Mouse (Mus musculus): Measurements from ENCODE around the gene Wnt7a.

The Wnt7a gene

DNA sequence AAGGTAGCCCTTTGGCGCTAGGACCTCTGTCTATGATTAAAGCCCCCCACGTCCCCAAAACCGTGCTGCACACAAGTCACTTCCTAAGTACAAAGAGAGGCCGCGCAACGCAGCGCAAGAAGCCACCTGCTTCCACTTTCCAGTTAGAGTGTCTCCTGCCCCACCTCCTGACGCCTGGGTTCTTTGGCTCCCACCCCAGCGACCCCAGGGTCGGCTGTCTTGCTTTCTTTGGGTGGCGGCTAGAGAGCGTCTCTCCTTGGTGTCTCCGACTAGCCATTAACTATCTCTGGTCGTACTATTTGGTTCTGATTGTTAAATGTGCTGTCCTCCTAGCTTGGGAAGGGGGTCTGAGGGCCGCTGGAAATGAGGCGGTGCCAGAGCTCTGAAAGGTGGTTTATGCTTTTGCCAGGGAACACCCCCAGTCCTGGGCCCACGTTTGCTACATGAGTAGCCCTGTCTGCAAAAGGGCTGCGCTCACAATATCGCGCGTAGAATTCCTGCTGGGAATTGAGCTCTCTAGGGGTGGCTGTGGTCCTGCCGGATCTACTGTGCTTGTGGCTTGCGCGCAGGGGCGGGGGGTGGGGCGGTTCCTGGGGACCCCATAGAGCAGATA, 889 bp downstream of the Wnt7a start:
- Histone ChIP-seq H3K36me3 (ENCODE audit: control insufficient read depth, insufficient read depth, low read length, poor library complexity, severe bottlenecking) (no peaks in the 10 kb centered on the region), H3K27me3 (ENCODE audit: control insufficient read depth, insufficient read depth, low read length, poor library complexity, severe bottlenecking) (no peaks in the 10 kb centered on the region; the same call in 1 of the 2 replicates)
- no peak for DNase-seq (ENCODE audit: low read depth, low spot score)

DNA sequence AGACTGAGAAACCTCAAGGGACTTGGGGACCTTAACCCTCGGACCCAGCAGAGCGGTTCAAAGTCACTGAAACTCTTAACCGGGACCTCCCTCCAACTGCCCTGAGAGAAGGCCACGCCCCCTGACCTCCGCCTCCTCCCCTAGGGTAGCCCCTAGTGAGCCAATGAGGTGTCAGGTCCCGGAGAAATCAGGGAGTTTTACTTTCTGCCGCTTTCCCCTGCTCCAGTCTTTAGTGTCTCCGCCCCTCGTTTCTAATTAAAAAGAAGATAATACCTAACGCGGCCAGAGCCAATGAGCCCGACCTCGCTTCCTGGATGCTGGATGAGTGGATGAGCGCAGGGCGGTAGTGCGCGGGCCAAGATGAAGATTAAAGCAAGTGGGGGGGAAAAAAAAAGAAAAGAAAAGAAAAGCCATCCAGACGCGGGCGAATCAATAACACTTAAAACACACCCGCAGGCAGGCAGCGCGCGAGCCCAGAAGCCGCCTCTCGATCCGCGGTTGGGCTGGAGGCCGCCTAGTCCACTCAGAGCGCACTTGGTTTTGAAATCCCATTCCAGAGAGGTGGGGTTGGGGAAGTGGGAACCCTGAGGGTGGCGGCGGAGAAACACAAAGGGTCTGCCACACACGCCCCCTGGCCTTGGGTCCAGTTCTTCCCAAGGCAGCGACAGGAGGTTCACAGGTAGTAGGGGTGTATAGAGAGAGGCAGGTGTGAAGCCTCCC, 1.6 kb downstream of the Wnt7a start:
- no peaks in the 10 kb centered on the region; the same call in 1 of the 2 replicates for H3K27me3 ChIP-seq (ENCODE audit: control insufficient read depth, insufficient read depth, low read length, poor library complexity, severe bottlenecking)
- no peak for DNase-seq (ENCODE audit: low read depth, low spot score)
- H3K36me3 ChIP-seq (ENCODE audit: control insufficient read depth, insufficient read depth, low read length, poor library complexity, severe bottlenecking) = no peaks in the 10 kb centered on the region

DNA sequence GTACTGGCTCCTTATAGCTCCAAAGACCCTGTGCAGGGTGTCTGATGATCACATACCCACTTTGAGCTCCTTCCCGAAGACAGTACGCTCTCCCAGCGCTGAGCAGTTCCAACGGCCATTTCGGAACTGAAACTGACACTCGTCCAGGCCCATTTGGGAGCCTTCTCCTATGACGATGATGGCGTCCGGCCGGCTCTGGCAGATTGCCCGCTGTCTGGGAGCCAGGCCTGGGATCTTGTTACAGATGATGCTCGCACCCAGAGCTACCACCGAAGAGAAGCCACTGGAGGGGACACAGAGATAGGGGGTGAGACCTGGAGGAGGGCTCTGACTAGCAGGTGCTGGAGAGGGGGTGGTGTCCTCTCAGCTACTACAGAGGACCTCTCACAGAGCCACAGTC, 2.5 kb downstream of the Wnt7a start:
- H3K36me3 ChIP-seq (ENCODE audit: control insufficient read depth, insufficient read depth, low read length, poor library complexity, severe bottlenecking) = no peaks in the 10 kb centered on the region

DNA sequence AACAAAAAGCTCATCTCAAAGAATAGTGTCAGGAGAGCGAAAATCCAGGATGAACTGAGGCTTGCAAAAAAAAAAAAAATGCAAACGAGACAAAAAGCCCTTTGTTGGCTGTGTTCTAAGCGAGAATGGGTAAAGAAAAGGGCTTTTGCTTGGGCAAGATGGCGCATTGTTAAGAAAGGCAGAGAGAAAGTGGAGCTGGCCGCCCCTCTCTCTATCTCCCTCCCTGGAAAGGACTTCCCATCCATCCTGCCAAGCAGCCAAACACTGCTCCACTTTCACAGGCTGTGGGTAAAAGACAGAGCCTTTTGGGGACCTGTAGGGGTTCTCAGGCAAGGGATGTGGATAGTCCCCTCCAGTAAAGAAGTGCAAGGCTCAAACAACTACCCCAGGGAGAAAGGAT, 9.6 kb downstream of the Wnt7a start:
- no peak for DNase-seq (ENCODE audit: low read depth, low spot score)
- Histone ChIP-seq H3K36me3 (ENCODE audit: control insufficient read depth, insufficient read depth, low read length, poor library complexity, severe bottlenecking) (no peaks in the 10 kb centered on the region), H3K27me3 (ENCODE audit: control insufficient read depth, insufficient read depth, low read length, poor library complexity, severe bottlenecking) (no peaks in the 10 kb centered on the region)

More for the DNA sequence above, 2.5 kb downstream of the Wnt7a start:
- no peaks in the 10 kb centered on the region; the same call in 1 of the 2 replicates for H3K27me3 ChIP-seq (ENCODE audit: control insufficient read depth, insufficient read depth, low read length, poor library complexity, severe bottlenecking)
- no peak for DNase-seq (ENCODE audit: low read depth, low spot score)

DNA sequence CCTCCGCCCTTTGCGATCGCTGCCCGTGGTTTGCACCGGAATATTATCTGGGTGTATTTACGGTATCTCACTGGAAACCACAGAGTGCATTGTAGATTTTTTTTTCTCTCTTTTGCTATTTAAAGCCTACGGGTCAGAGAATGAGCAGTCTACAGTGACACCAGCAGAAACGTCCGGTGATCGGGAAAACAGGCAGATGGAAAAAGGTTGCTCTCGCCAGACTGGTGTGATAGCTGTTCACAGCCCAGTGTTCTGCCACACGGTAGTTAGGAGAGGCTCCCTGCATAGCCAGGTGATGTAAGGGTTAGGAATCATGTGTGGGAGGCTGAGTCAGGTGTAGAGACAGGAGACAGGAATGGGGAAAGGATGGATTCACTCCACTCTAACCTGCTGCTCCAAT, 10.6 kb downstream of the Wnt7a start:
- H3K27me3 ChIP-seq (ENCODE audit: control insufficient read depth, insufficient read depth, low read length, poor library complexity, severe bottlenecking) = no peaks in the 10 kb centered on the region
- H3K36me3 ChIP-seq (ENCODE audit: control insufficient read depth, insufficient read depth, low read length, poor library complexity, severe bottlenecking) = no peaks in the 10 kb centered on the region
- no peak for DNase-seq (ENCODE audit: low read depth, low spot score)

DNA sequence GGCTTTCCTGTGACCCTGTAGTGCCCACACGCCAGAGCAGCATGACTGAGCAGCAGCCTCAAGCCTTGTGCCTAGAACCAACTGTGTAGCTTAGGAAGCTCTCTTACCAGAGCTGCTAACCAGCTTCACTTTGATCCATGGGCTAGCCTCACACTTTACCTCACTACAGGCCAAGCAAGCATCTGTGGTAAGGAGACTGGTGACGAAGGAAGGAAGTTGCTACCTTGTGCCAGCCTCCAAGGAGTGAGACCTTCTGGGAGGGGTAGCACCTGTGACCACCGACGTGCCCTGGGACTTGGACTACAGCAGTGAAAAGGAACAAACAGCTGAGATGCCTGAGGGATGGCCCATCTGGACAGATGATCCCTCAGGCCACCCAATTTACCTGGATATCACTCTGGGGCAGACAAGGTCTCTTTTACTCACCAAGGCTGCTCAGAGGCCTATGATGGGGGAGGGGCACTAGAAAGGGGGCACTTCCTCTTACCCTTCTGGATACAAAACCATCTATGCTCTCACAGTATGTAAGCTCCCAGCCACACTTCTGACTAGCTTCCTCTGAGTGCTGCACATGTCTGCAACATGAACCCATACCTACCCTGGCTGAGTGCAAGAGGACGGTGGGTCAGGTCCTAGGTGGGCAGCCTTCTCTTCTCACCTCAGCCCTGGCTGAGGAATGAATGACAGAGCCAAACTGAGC, 18.5 kb downstream of the Wnt7a start:
- no peak for DNase-seq (ENCODE audit: low read depth, low spot score)
- H3K27me3 ChIP-seq (ENCODE audit: control insufficient read depth, insufficient read depth, low read length, poor library complexity, severe bottlenecking) = no peaks in the 10 kb centered on the region
- H3K36me3 ChIP-seq (ENCODE audit: control insufficient read depth, insufficient read depth, low read length, poor library complexity, severe bottlenecking) = no peaks in the 10 kb centered on the region

DNA sequence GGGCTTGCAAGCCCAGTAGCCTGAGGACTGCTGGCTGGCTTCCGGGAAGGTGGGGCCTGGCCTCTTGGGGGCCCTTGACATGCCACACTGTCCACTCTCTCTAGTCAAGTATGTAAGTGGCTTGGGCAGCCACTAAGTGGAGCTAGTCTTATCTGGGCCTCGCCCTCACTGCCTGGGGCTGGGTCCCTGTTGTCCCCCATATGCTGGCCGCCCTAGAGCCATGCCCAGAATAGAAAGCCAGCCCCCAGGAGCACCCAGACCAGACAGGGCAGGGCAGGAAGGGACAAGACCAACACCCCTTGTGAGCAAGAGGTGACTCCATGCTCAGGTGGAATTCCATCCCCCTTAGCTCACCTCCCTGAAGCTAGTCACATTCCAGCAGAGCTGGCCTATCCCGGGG, 22.0 kb downstream of the Wnt7a start:
- DNase-seq (ENCODE audit: low read depth, low spot score) = no peak
- Histone ChIP-seq H3K27me3 (ENCODE audit: control insufficient read depth, insufficient read depth, low read length, poor library complexity, severe bottlenecking) (no peaks in the 10 kb centered on the region), H3K36me3 (ENCODE audit: control insufficient read depth, insufficient read depth, low read length, poor library complexity, severe bottlenecking) (no peaks in the 10 kb centered on the region)

DNA sequence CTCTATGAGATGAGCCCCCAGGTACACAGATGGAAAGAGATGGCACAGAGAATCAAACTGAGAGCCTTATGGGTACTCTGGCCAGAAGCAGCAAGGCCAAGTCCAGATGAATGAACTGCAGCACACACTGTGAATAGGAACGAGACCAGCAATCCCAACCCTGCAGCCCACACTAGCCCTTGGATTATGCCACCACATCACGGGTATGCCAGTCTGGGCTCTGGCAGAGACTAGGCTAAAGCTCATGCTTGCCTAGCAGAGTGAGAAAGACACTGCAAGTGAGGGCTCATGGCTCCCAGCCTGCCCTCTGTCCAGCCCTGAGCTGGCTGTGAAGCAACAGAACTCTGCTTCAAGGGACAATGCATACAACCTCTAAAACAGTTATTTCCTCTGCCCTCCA, 26.7 kb downstream of the Wnt7a start:
- no peaks in the 10 kb centered on the region for H3K27me3 ChIP-seq (ENCODE audit: control insufficient read depth, insufficient read depth, low read length, poor library complexity, severe bottlenecking)
- H3K36me3 ChIP-seq (ENCODE audit: control insufficient read depth, insufficient read depth, low read length, poor library complexity, severe bottlenecking) = no peaks in the 10 kb centered on the region
- no peak for DNase-seq (ENCODE audit: low read depth, low spot score)

DNA sequence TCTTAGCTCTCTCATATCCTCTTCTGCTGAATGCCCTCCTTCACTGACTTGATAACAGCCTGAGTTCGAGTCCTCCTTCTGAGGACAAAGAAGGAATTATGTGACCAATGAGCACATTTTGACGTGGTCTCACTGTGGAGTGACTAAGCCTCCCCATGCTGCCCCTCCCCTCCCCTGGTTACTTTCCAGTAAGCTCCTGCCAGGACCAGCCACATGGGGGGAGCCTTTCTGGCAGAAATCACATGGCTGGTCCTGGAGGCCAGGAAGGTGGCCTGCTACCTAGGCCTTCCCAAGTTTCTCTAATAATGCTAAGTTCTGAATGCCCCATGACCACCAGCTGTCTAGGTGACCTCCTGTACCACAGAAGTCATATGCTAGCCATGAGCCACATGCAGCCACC, 27.3 kb downstream of the Wnt7a start:
- H3K36me3 ChIP-seq (ENCODE audit: control insufficient read depth, insufficient read depth, low read length, poor library complexity, severe bottlenecking) = no peaks in the 10 kb centered on the region
- DNase-seq (ENCODE audit: low read depth, low spot score) = no peak
- H3K27me3 ChIP-seq (ENCODE audit: control insufficient read depth, insufficient read depth, low read length, poor library complexity, severe bottlenecking) = no peaks in the 10 kb centered on the region

DNA sequence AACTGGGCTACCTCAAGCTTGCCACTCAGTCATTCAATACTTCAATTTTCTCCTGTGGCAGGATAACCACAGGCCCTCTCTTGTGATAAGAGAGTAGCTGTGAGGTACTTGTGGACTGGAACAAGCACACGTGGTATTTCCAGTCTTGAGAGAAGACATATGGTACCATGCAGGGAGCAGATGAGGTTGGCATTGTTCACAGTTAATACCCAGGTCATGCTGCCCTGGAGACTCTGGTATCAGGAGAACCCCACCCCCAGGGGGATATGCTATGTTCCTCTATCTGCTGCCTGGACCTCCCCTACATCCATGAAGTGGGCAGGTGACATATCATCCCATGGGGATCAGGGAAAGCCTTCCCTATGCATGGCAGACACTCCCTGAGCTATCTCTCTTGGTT, 27.9 kb downstream of the Wnt7a start:
- no peak for DNase-seq (ENCODE audit: low read depth, low spot score)
- Histone ChIP-seq H3K36me3 (ENCODE audit: control insufficient read depth, insufficient read depth, low read length, poor library complexity, severe bottlenecking) (no peaks in the 10 kb centered on the region), H3K27me3 (ENCODE audit: control insufficient read depth, insufficient read depth, low read length, poor library complexity, severe bottlenecking) (no peaks in the 10 kb centered on the region)

DNA sequence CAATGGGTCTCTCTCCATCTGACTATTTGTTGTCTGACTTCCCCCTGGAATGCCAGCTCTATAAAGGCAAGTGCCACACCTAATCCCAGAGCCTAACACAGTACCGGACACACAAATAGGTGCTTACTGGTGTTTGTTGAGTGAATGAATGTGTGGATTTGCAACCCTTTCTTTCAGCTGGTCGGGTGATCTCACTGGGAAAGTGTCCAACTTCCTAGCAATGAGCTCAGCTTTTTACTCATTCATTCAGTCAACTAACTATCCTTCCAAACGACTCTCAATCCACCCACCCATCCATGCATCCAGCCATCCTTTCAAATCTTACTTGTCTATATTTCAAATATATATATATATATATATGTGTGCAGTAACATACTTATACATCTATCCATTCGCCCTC, 31.3 kb downstream of the Wnt7a start:
- Histone ChIP-seq H3K36me3 (ENCODE audit: control insufficient read depth, insufficient read depth, low read length, poor library complexity, severe bottlenecking) (no peaks in the 10 kb centered on the region), H3K27me3 (ENCODE audit: control insufficient read depth, insufficient read depth, low read length, poor library complexity, severe bottlenecking) (no peaks in the 10 kb centered on the region; the same call in 1 of the 2 replicates)
- DNase-seq (ENCODE audit: low read depth, low spot score) = no peak

DNA sequence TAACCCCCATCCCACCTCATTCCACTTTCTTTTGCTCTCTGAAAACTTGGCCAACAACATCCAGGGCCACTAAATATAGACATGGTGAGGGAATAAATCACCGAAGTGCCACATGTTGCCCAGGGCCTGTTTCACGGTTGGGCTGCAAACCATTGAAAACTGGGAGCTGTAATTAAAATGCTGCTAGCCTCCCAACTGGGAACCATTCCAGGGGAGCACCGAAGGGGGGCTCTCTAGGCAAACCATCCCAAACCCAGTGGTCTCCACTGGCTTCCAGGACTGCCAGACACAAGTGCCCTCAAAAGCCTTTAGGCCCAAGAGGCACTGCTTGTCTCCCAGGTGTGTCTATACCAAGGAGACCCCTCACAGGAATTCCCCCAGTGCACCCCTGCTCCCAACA, 31.9 kb downstream of the Wnt7a start:
- H3K27me3 ChIP-seq (ENCODE audit: control insufficient read depth, insufficient read depth, low read length, poor library complexity, severe bottlenecking) = no peaks in the 10 kb centered on the region; the same call in 1 of the 2 replicates
- DNase-seq (ENCODE audit: low read depth, low spot score) = no peak
- no peaks in the 10 kb centered on the region for H3K36me3 ChIP-seq (ENCODE audit: control insufficient read depth, insufficient read depth, low read length, poor library complexity, severe bottlenecking)

DNA sequence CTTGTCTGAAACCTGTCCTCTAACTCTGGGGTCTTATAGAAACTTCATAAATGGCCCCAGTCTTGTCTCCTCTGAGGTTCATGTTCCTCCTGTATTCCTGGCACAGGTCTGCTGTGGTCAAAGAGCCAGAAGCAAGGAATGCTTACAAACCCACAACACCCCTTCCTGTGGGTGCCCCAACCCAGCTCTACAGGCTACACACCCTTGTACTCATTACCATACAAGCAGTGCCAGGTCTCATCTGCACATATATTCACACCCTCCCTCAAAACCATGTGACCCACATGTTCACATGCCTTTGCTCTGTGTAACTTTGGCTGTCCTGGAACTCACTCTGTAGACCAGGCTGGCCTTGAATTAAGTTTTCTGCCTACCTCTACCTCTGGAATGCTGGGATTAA, 38.2 kb downstream of the Wnt7a start:
- DNase-seq (ENCODE audit: low read depth, low spot score) = no peak
- Histone ChIP-seq H3K36me3 (ENCODE audit: control insufficient read depth, insufficient read depth, low read length, poor library complexity, severe bottlenecking) (no peaks in the 10 kb centered on the region), H3K27me3 (ENCODE audit: control insufficient read depth, insufficient read depth, low read length, poor library complexity, severe bottlenecking) (no peaks in the 10 kb centered on the region; the same call in 1 of the 2 replicates)

DNA sequence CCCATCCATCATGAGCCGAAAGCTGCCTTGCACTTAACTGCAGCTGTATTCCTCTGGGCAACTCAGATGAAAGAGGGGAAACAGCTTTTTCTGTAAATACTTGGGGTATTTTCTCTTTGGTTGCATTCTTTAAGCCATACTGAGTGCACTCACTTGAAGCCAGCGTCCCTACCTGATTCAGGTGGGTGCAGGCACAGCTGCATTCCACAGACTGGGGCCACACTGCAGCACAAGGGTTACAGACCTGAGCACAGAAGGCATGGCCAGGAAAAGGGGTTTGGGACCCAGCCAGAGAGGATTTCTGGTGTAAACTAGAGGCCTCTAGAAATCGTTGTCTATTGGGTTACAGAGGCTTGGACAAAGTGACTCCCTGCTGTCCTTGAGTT, 38.6 kb downstream of the Wnt7a start:
- Histone ChIP-seq H3K36me3 (ENCODE audit: control insufficient read depth, insufficient read depth, low read length, poor library complexity, severe bottlenecking) (no peaks in the 10 kb centered on the region), H3K27me3 (ENCODE audit: control insufficient read depth, insufficient read depth, low read length, poor library complexity, severe bottlenecking) (no peaks in the 10 kb centered on the region)
- DNase-seq (ENCODE audit: low read depth, low spot score) = no peak

DNA sequence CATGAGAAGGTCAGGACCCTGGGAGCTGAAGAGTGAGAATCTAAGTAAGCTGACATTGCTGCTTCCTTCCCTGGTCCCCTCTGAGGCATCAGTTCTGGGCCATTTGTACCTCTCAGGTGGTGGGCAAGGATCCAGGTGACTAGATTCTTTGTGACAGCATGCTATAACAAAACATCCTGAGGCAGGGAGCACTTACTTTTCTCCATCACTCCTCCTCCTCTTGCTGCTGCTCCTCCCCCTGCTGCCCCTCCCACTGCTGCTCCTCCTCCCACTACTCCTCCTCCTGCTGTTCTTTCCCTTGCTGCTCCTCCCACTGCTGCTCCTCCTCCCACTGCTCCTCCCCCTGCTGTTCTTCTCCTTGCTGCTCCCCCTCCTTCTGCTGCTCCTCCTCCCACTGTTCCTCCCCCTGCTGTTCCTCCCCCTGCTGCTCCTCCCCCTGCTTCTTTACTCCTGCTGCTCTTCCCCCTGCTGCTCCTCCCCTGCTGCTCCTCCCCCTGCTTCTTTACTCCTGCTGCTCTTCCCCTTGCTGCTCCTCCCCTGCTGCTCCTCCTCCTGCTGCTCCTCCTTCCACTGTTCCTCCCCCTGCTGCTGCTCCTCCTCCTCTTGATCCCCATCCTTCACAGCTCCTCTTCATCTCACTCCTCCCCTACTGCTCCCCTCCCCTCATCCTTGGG, 39.1 kb downstream of the Wnt7a start:
- Histone ChIP-seq H3K36me3 (ENCODE audit: control insufficient read depth, insufficient read depth, low read length, poor library complexity, severe bottlenecking) (no peaks in the 10 kb centered on the region), H3K27me3 (ENCODE audit: control insufficient read depth, insufficient read depth, low read length, poor library complexity, severe bottlenecking) (no peaks in the 10 kb centered on the region)

More for the DNA sequence above, 39.1 kb downstream of the Wnt7a start:
- DNase-seq (ENCODE audit: low read depth, low spot score) = no peak
